Mouse (Mus musculus) thymus, adult 2 months (tissue): ENCODE data around the gene Usf3.

Experiments used
- CTCF ChIP-seq: fragments of 200-500 bp; IDR thresholded peaks from 2 replicates; pipeline ENCODE4 v1.5.1; 2012; ENCODE audit warnings: mild to moderate bottlenecking, control low read depth, low read length, moderate library complexity, borderline replicate concordance; ENCODE audit not compliant: control insufficient read depth, poor library complexity, insufficient read depth; ENCODE audit errors: extremely low read depth
- POLR2A ChIP-seq: fragments of 200-500 bp; IDR thresholded peaks from 2 replicates; pipeline ENCODE4 v1.6.1; 2012; ENCODE audit warnings: mild to moderate bottlenecking, low read length, control low read depth, moderate library complexity; ENCODE audit not compliant: control insufficient read depth, poor library complexity, insufficient read depth; ENCODE audit errors: extremely low read depth

- TF ChIP-seq POLR2A: no peak
- no peak for TF ChIP-seq CTCF
These were observed 76.9 kb downstream of the Usf3 start for GRCm38 (mm10) chr16:44249985-44250384.
